Mouse (Mus musculus) stomach, postnatal 0 days (tissue): Measurements from ENCODE around the gene Ckb. TPM values are rescaled to one million over a fixed set of nuclear protein-coding genes. Genes with fewer than 3 reads are reported as not detected.
A peak's percentile ranks its signal among the peaks of the same experiment; 100 is the strongest.

Source experiments
- ATAC-seq: fragments of 200-750 bp; cut with Nextera tagmentation; 2 replicates; pipeline ENCODE4 v1.8.0; 2017; ENCODE audit not compliant: low FRiP score, low TSS enrichment
- DNase-seq: peaks from one replicate; pipeline ENCODE4 v3.0.0-alpha.2; 2016; ENCODE audit warnings: low spot score
- H3K27ac ChIP-seq: fragments of 300-500 bp; sonication (generic); replicated peaks from 2 replicates; pipeline ENCODE4 v1.5.1; 2014; ENCODE audit warnings: mild to moderate bottlenecking, control low read depth
- H3K27me3 ChIP-seq: fragments of 300-500 bp; sonication (generic); 2 replicates; pipeline ENCODE4 v1.6.1; 2014; ENCODE audit warnings: low read length; ENCODE audit not compliant: control insufficient read depth, insufficient read depth
- H3K36me3 ChIP-seq: fragments of 300-500 bp; sonication (generic); 2 replicates; pipeline ENCODE4 v1.6.1; 2014; ENCODE audit warnings: low read length, mixed read lengths; ENCODE audit not compliant: control insufficient read depth, insufficient read depth
- H3K4me1 ChIP-seq: fragments of 300-500 bp; sonication (generic); replicated peaks from 2 replicates; pipeline ENCODE4 v1.6.1; 2014; ENCODE audit warnings: antibody characterized with exemption; ENCODE audit not compliant: control insufficient read depth, insufficient read depth
- H3K4me2 ChIP-seq: fragments of 300-500 bp; sonication (generic); replicated peaks from 2 replicates; pipeline ENCODE4 v1.6.1; 2014; ENCODE audit warnings: low read depth, mild to moderate bottlenecking, control low read depth, moderate library complexity
- H3K4me3 ChIP-seq: fragments of 300-500 bp; sonication (generic); 2 replicates; pipeline ENCODE4 v1.5.1; 2014; ENCODE audit warnings: low read depth, low read length, control low read depth
- H3K9ac ChIP-seq: fragments of 300-500 bp; sonication (generic); 2 replicates; pipeline ENCODE4 v1.6.1; 2014; ENCODE audit warnings: mild to moderate bottlenecking, low read length, control low read depth, mixed read lengths
- H3K9me3 ChIP-seq: fragments of 300-500 bp; sonication (generic); 2 replicates; pipeline ENCODE4 v1.6.1; 2016; ENCODE audit warnings: low read length; ENCODE audit not compliant: control insufficient read depth
- CTCF ChIP-seq: IDR thresholded peaks from 2 replicates; pipeline ENCODE4 v1.5.1; 2016; ENCODE audit warnings: antibody characterized with exemption, low read depth, mild to moderate bottlenecking, moderate library complexity
- EP300 ChIP-seq: optimal IDR thresholded peaks from 2 replicates; pipeline ENCODE3; 2016; ENCODE audit warnings: antibody characterized with exemption
- WGBS: fragments of 180-500 bp; shearing (Covaris S2); extraction: QIAGEN DNeasy Blood & Tissue Kit; methylation state at CpG from one replicate; pipeline ENCODE4 v1.1.7; 2014; 5-methylcytosine and 5-hydroxymethylcytosine counted together
- polyA plus RNA-seq: library from polyadenylated mRNA; unstranded; fragments of >200 nt; fragmentation: Nextera tagmentation; extraction: Ambion mirVana; gene quantifications from 2 replicates; pipeline ENCODE4 v1.2.1, GENCODE M21; 2015

Gene Ckb
- polyA plus RNA-seq, 1 experiment from 2014 or later = 532 TPM

DNA sequence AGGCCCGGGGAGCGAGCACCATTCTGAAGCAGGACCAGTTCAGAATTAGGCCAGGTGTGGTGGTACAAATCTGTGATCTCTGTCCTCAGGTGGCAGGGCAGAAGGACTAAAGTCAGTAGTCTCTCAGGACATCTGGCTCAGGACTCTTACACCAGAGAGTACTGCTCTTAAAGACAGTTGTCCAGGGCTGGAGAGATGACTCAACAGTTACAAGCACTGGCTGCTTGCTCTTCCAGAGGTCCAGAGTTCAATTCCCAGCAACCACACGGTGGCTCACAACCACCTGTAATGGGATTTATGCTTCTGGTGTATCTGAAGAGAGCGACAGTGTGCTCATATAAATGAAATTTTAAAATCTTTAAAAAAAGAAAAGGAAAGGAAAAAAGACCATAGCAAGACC, 12.8 kb downstream of the Ckb start:
- no peaks in the 10 kb centered on the region for H3K9me3 ChIP-seq
- H3K4me3 ChIP-seq = no peak overlapping the region
- H3K4me2 ChIP-seq = no peak overlapping the region
- no peak overlapping the region for H3K9ac ChIP-seq
- 93% methylated on average over 4 of the region's 4 CpGs for WGBS
- DNase-seq = no peak
- no peaks in the 10 kb centered on the region for H3K4me1 ChIP-seq
- no peak for TF ChIP-seq CTCF
- TF ChIP-seq EP300 = no peak
- H3K27ac ChIP-seq = no peak overlapping the region
- H3K27me3 ChIP-seq = no peaks in the 10 kb centered on the region
- ATAC-seq = no peak
- peaks cover 11% of the 10 kb centered on the region for H3K36me3 ChIP-seq

DNA sequence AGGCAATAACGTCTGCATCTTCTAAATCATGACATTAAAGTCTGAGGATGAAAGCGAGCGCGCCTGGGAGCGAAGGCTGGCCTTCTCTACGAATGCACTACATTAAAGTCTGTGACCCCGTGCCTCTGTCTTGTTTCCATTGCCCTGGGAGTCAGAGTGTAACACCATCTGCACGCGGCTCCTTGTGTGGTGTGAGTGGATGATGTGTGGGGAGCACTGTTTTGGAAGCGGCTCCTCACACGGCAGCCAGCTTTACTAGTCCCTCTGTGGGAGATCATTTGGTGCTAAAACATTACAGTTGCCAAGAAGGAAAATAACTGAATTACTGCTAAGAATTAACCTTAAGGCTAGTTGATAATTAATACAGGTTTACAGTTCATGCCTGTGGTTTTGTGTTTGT, 16.4 kb downstream of the Ckb start:
- DNase-seq (no peak), ATAC-seq (no peak)
- H3K4me3 ChIP-seq = no peak overlapping the region
- peaks cover 13% of the 10 kb centered on the region for H3K36me3 ChIP-seq
- H3K4me2 ChIP-seq = no peak overlapping the region
- TF ChIP-seq CTCF = no peak
- TF ChIP-seq EP300 = no peak
- WGBS = 88% methylated on average over 11 of the region's 11 CpGs
- no peaks in the 10 kb centered on the region for H3K27me3 ChIP-seq
- H3K9me3 ChIP-seq = no peaks in the 10 kb centered on the region
- H3K4me1 ChIP-seq = no peaks in the 10 kb centered on the region
- no peak overlapping the region for H3K27ac ChIP-seq
- no peak overlapping the region for H3K9ac ChIP-seq

DNA sequence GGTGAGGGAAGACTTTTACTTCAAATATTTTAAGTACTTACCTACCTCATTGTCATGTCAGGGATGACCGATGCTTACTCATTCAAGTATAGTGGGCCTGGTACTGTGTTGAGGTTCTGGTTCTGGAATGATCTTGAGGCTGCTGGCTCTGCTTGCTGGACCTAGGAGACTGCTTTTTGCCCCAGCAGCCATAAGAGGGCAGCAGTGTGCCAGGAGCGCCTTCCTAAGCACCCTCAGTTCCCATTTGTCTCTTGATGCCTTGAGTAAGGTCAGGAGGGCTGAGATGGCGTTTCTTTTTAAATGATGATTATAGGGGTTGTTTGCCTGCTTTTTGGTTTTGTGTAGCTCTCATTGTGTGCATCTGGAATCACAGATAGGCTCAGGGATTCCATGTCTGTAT, 18.7 kb downstream of the Ckb start:
- TF ChIP-seq CTCF = peak; percentile 94
- TF ChIP-seq EP300 = no peak
- Histone ChIP-seq H3K4me1 (no peaks in the 10 kb centered on the region), H3K4me2 (no peak overlapping the region), H3K27me3 (no peaks in the 10 kb centered on the region), H3K4me3 (no peak overlapping the region), H3K27ac (no peak overlapping the region), H3K36me3 (peaks cover 17% of the 10 kb centered on the region), H3K9ac (no peak overlapping the region), H3K9me3 (no peaks in the 10 kb centered on the region)
- ATAC-seq (peak; percentile 69; the same call in 1 of the 2 replicates), DNase-seq (peak; percentile 71)
- 17% methylated on average over 3 of the region's 3 CpGs for WGBS

DNA sequence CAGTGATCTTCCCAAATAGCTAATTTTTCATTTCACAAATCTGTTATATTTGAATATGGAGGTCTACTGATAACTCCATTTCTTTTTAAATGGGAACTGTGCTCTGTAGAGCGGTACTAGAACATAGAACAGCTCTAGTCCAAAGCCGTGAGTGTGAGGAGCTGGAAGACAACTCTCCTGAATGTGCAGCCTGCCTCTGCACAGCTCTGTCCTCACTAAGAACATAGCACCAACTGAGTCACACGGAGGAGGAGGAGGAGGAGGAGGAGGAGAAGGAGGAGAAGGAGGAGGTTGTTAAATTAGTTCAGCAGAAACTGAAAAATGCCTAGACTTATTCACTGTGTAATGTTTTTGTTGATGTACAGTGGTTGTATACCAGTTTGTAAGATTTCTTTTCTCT, 19.2 kb downstream of the Ckb start:
- Histone ChIP-seq H3K9ac (no peak overlapping the region), H3K9me3 (no peaks in the 10 kb centered on the region), H3K27ac (no peak overlapping the region), H3K36me3 (peaks cover 17% of the 10 kb centered on the region), H3K4me3 (no peak overlapping the region), H3K27me3 (no peaks in the 10 kb centered on the region), H3K4me1 (no peaks in the 10 kb centered on the region), H3K4me2 (no peak overlapping the region)
- ATAC-seq = no peak
- DNase-seq = no peak
- WGBS = 87% methylated on average over 3 of the region's 3 CpGs
- TF ChIP-seq EP300 (no peak), CTCF (no peak)

DNA sequence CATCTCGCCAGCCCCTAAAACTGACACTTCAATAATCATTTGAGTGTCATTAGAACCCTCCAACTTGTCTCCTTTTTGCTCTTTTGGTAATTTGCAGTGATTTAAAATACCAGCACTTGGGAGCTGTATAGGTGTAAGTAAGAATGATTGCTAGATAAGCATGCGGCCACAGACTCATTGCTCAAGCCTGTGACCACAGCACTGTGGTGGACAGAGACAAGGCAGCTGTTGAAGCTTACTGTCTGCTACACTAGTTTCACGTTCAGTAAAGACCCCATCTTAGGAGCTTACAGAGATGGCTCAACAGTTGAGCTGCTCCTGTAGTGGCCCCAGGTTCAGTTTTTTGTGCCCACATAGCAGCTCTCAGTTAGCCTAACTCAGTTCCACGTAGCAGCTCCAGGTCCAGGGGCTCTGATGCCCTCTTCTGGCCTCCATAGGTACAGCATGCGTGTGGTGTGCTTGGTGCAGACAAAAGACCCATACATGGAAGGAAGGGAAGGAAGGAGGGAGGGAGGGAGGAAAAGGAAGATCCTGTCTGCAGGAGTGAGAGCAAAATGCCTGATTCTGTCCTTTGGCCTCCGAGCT, 24.0 kb downstream of the Ckb start:
- Histone ChIP-seq H3K4me3 (no peak overlapping the region), H3K9me3 (no peaks in the 10 kb centered on the region), H3K36me3 (peaks cover 18% of the 10 kb centered on the region; the same call in 1 of the 2 replicates), H3K4me1 (no peaks in the 10 kb centered on the region), H3K9ac (no peak overlapping the region), H3K4me2 (no peak overlapping the region), H3K27me3 (no peaks in the 10 kb centered on the region), H3K27ac (no peak overlapping the region)
- TF ChIP-seq CTCF = peak; percentile 91
- no peak for TF ChIP-seq EP300
- WGBS = 49% methylated on average over 6 of the region's 6 CpGs
- ATAC-seq (peak; percentile 65), DNase-seq (peak; percentile 68)

Other genes starting within 250 kb of the Ckb start
- 14.5 and 15.6 TPM in 2 replicates for gene Tnfaip2, start 229.9 kb downstream of the Ckb start, polyA plus RNA-seq
- gene Gm266, start 186.5 kb downstream of the Ckb start, polyA plus RNA-seq = 12.5 and 14.4 TPM in 2 replicates
- gene Eif5, start 134.3 kb downstream of the Ckb start, polyA plus RNA-seq = 448 and 455 TPM in 2 replicates
- 15.6 and 18.5 TPM in 2 replicates for gene Mark3, start 97.8 kb downstream of the Ckb start, polyA plus RNA-seq
- 7.4 and 8.5 TPM in 2 replicates for gene Trmt61a, start 5.8 kb upstream of the Ckb start, polyA plus RNA-seq
- 34.9 and 36.9 TPM in 2 replicates for gene Bag5, start 40.9 kb upstream of the Ckb start, polyA plus RNA-seq
- gene Apopt1, start 40.9 kb upstream of the Ckb start, polyA plus RNA-seq = 41.8 and 42.8 TPM in 2 replicates
- 55.7 and 56.7 TPM in 2 replicates for gene Klc1, start 86.5 kb upstream of the Ckb start, polyA plus RNA-seq
- 1.8 and 3.2 TPM in 2 replicates for gene Xrcc3, start 141.5 kb upstream of the Ckb start, polyA plus RNA-seq
- gene Zfyve21, start 141.8 kb upstream of the Ckb start, polyA plus RNA-seq = 72.0 and 72.4 TPM in 2 replicates
- 18.9 and 21.5 TPM in 2 replicates for gene Ppp1r13b, start 235.8 kb upstream of the Ckb start, polyA plus RNA-seq